Mouse (Mus musculus): Measurements from ENCODE around the gene Krt78.

Krt78 gene

GRCm38 (mm10) chr15:101973414-101974077 is 19.5 kb upstream of the Krt78 start:
- DNase-seq (ENCODE audit: low spot score in 2 of 2) = peak; percentile 99 to 100

GRCm38 (mm10) chr15:101970536-101970935 is 16.4 kb upstream of the Krt78 start:
- DNase-seq (ENCODE audit: low spot score in 2 of 2) = peak; percentile 45 to 68

- no peak for DNase-seq (ENCODE audit: low spot score in 2 of 2)
Measured at GRCm38 (mm10) chr15:101966808-101967207, 12.7 kb upstream of the Krt78 start.

GRCm38 (mm10) chr15:101958891-101959290 is 4.8 kb upstream of the Krt78 start:
- DNase-seq (ENCODE audit: low spot score in 2 of 2) = no peak

- DNase-seq (ENCODE audit: low spot score in 2 of 2) = no peak
Measured at GRCm38 (mm10) chr15:101952733-101953474, 1.2 kb downstream of the Krt78 start.

- no peak for DNase-seq (ENCODE audit: low spot score in 2 of 2)
Measured at GRCm38 (mm10) chr15:101945430-101945829, 8.7 kb downstream of the Krt78 start.

- no peak for DNase-seq (ENCODE audit: low spot score in 2 of 2)
Measured at GRCm38 (mm10) chr15:101941948-101942347, 12.1 kb downstream of the Krt78 start.

GRCm38 (mm10) chr15:101940274-101940829 is 13.7 kb downstream of the Krt78 start, which contains the start of gene Krt79:
TSS of gene Krt79 (minus strand) at chr15:101940324.
- DNase-seq (ENCODE audit: low spot score in 2 of 2) = no peak

- no peak for DNase-seq (ENCODE audit: low spot score in 2 of 2)
Measured at GRCm38 (mm10) chr15:101938600-101939308, 15.3 kb downstream of the Krt78 start.

GRCm38 (mm10) chr15:101933024-101933423 is 21.1 kb downstream of the Krt78 start:
- no peak for DNase-seq (ENCODE audit: low spot score in 2 of 2)

GRCm38 (mm10) chr15:101929666-101930065 is 24.4 kb downstream of the Krt78 start:
- no peak for DNase-seq (ENCODE audit: low spot score in 2 of 2)

- no peak for DNase-seq (ENCODE audit: low spot score in 2 of 2)
Measured at GRCm38 (mm10) chr15:101929087-101929486, 25.0 kb downstream of the Krt78 start.

- DNase-seq (ENCODE audit: low spot score in 2 of 2) = no peak
Measured at GRCm38 (mm10) chr15:101927340-101928080, 26.6 kb downstream of the Krt78 start.

- no peak for DNase-seq (ENCODE audit: low spot score in 2 of 2)
Measured at GRCm38 (mm10) chr15:101925041-101925440, 29.0 kb downstream of the Krt78 start.

GRCm38 (mm10) chr15:101924635-101925034 is 29.5 kb downstream of the Krt78 start, which contains the start of gene Krt4:
TSS of gene Krt4 (minus strand) at chr15:101924735.
- no peak for DNase-seq (ENCODE audit: low spot score in 2 of 2)

GRCm38 (mm10) chr15:101922296-101922695 is 31.8 kb downstream of the Krt78 start:
- no peak for DNase-seq (ENCODE audit: low spot score in 2 of 2)

GRCm38 (mm10) chr15:101916072-101916471 is 38.0 kb downstream of the Krt78 start:
- no peak for DNase-seq (ENCODE audit: low spot score in 2 of 2)

GRCm38 (mm10) chr15:101904849-101905248 is 49.2 kb downstream of the Krt78 start:
- no peak for DNase-seq (ENCODE audit: low spot score in 2 of 2)

GRCm38 (mm10) chr15:101902171-101903149 is 51.6 kb downstream of the Krt78 start:
- DNase-seq (ENCODE audit: low spot score in 2 of 2) = no peak
